Mouse (Mus musculus) cerebellum, adult 2 months (tissue): ENCODE measurements around the gene Supt16.

Experiments used
- CTCF ChIP-seq: fragments of 200-500 bp; IDR thresholded peaks from 2 replicates; pipeline ENCODE4 v1.5.1; 2011; ENCODE audit warnings: low read depth, mild to moderate bottlenecking, control low read depth, low read length, moderate library complexity, borderline replicate concordance; ENCODE audit not compliant: insufficient read depth
- POLR2A ChIP-seq: fragments of 200-500 bp; IDR thresholded peaks from 2 replicates; pipeline ENCODE4 v1.6.1; 2011; ENCODE audit warnings: low read length, control low read depth, borderline replicate concordance; ENCODE audit not compliant: insufficient read depth

- TF ChIP-seq CTCF (no peak), POLR2A (no peak)
Measured at GRCm38 (mm10) chr14:52155008-52155407, 42.2 kb downstream of the Supt16 start.
